Mouse (Mus musculus) heart, embryonic 11.5 days (tissue): ENCODE data around the gene Gm5622. TPM values are rescaled to one million over a fixed set of nuclear protein-coding genes. Genes with fewer than 3 reads are reported as not detected.

Source experiments
- polyA plus RNA-seq: library from polyadenylated mRNA; unstranded; fragments of >200 nt; fragmentation: Nextera tagmentation; extraction: Ambion mirVana; gene quantifications from 2 replicates; pipeline ENCODE4 v1.2.1, GENCODE M21; 2014

Gm5622 gene
- polyA plus RNA-seq, 1 experiment from 2014 or later = 0.13 TPM

Other genes starting within 250 kb of the Gm5622 start
- gene Gm7247, start 191.0 kb upstream of the Gm5622 start, polyA plus RNA-seq = not detected in 2 replicates
- not detected in 2 replicates for gene Vmn2r88, start 142.0 kb upstream of the Gm5622 start, polyA plus RNA-seq
- gene Vmn2r89, start 100.9 kb upstream of the Gm5622 start, polyA plus RNA-seq = not detected in 2 replicates
- not detected in 2 replicates for gene Gm17175, start 21.3 kb downstream of the Gm5622 start, polyA plus RNA-seq
- not detected in 2 replicates for gene Gm17174, start 39.3 kb downstream of the Gm5622 start, polyA plus RNA-seq
- gene Gm17078, start 58.5 kb downstream of the Gm5622 start, polyA plus RNA-seq = not detected in 2 replicates
- gene Gm4181, start 82.9 kb downstream of the Gm5622 start, polyA plus RNA-seq = not detected in 2 replicates
- gene Gm17079, start 142.7 kb downstream of the Gm5622 start, polyA plus RNA-seq = not detected in 2 replicates
- not detected in 2 replicates for gene Gm5800, start 164.4 kb downstream of the Gm5622 start, polyA plus RNA-seq
- not detected in 2 replicates for gene Ang4, start 220.8 kb downstream of the Gm5622 start, polyA plus RNA-seq
- gene AY358078, start 247.3 kb downstream of the Gm5622 start, polyA plus RNA-seq = not detected in 2 replicates